Mouse (Mus musculus): Measurements from ENCODE around the gene Pdzd9. TPM values are rescaled to one million over a fixed set of nuclear protein-coding genes. Genes with fewer than 3 reads are reported as not detected.
"Not testable (repeated sequence)": the region's sequence is repeated elsewhere in the genome, so short reads cannot be mapped to it uniquely, and the experiment has no call there.

Gene Pdzd9
- not detected for total RNA-seq (2022)

DNA sequence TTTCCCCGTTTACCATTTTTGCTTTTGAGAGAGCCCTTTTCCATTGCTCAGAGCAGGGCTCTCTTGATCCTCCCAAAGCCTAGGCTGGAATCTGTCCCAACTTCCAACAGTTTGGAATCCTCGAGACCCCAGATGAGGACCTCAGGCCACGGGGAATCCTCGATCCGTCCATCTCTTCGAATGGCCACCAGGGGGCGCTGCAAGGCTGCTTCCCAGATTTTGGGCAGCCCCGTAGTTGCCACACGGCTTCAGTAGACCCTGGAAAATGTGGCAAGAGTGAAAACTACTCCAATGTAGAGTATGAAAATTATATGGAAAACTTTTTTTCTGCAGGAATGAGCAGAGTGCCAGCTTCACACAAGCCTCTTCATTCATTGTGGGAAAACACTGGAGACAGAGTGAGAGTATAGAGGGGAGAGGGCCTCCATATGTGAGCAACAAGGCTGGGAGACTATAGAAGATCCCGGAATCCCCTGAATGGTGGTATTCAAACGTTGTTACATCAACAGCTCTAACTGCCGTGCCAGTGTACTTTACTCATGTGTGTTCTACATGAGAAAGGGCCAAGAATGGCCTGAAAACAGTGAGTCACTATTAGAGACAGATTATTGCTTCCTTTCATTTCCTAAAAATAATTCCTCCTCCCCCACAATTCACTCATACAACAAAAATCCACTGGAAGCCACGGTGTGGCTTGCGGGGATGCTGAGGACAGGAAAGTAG is at the start of gene Pdzd9:
Pdzd9 (minus strand) TSS at position 191 of the 723 bp plus-strand sequence.
- DNase-seq (ENCODE audit: low spot score in 2 of 2), result peak; percentile 18 to 38

DNA sequence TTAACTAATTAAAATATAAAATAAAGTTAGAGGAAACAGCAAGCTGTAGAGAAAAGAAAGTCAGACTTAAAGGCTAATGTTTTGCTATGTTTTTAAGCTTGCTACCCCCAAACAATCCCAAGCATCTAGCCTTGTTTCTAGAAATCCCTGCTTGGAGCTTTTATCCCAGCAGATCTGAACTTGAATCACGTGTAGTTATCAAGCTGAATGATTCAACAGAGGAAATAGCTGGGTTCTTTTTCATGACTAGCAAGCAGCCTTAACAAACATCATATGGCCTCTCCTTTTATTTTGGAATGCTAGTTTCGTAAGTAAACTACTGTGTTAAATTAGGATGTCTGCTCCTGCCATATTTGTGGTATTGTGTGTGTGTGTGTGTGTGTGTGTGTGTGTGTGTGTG is 47.1 kb upstream of the Pdzd9 start:
- DNase-seq (ENCODE audit: low spot score in 2 of 2), result no peak

DNA sequence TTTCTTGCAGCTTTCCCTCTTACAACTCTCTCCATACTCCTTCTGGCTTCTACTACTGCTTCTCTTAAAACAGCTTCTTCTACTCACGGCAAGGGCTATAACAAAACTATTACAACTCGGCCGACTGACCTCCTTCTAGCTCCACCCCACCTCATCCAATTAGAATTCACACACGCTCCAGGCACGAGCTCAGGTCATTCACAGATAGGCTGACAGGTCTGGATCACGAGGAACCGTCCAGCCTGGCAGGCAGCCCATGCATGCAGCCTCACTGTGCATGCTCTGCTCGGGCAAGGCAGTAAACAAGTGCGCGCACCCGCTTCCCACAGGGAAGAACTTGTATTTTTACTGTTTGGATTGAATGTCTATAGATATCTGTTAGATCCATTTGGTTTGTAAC is 43.8 kb upstream of the Pdzd9 start:
- DNase-seq (ENCODE audit: low spot score in 2 of 2), result not testable (repeated sequence)

DNA sequence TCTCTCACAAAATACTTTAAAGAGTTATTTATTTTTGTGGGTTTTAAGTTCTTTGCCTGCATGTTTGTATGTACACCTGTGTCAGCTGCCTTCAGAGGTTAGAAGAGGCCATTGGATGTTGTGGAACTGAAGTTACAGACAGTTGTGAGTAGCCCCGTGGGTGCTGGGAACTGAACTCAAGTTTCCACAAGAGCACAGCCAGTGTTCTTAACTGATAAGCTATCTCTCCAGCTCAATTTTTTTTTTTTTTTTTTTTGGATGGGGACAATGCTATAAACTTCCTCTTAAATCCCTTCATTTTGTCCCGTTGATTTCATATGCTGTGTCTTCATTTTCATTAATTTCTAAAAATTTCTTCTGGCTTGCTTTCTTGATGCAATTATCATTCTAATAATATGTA is 43.1 kb upstream of the Pdzd9 start:
- no peak for DNase-seq (ENCODE audit: low spot score in 2 of 2)

DNA sequence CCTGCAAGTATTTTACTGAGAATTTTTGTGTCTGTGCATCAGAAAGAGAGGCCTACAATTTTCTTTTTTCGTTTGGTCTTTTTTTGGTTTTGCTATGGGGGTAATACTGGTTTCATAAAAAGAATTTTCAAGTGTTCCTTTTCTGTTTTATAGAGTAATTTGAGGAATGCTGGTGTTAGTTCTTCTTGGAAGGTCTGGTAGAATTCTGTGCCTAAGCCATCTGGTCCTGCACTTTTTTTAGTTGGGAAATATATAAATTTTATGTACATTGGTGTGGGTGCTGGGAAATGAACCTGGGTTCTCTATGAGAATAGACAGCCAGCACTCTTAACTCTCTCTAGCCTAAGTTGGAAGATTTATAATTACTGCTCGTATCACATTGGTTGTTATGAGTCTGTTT is 41.9 kb upstream of the Pdzd9 start:
- DNase-seq (ENCODE audit: low spot score in 2 of 2), result no peak

DNA sequence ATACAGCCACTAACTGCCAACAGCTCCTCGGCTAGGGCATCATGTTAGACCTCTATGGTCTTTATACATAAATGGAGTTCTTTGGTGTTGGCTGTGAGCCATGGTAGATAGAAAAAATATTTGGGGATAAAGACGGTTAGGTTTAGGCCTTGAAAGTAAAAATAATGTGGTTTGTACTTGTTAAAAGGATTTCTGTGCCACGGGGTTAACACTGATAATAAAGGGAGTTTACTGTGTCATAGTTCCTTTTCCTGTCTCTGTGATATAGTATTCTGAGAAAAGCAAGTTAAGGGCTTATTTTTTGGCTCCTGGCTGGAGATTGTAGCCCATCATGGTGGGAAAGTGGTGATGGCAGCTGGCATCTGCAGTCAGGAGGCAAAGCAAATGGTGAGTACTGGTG is 33.7 kb upstream of the Pdzd9 start:
- no peak for DNase-seq (ENCODE audit: low spot score in 2 of 2)

DNA sequence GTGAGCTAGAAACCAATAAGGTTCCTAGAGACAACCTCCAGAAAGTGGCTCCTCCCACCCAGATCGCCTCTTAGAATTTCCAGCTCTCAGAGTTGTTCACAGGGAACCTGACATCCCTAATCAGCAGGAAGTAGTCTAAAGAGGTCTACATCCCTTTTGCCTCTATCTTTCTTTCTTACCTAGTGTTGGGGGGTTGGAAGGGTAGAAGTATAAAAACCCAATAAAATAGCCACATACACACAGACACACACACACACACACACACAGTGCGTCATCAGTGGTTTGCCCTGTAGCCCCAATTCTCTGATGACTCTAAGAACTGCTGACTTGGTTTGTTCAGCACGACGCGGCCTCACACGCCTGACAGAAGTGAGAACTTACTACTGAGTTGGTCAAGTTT is 29.4 kb upstream of the Pdzd9 start:
- DNase-seq (ENCODE audit: low spot score in 2 of 2), result no peak

DNA sequence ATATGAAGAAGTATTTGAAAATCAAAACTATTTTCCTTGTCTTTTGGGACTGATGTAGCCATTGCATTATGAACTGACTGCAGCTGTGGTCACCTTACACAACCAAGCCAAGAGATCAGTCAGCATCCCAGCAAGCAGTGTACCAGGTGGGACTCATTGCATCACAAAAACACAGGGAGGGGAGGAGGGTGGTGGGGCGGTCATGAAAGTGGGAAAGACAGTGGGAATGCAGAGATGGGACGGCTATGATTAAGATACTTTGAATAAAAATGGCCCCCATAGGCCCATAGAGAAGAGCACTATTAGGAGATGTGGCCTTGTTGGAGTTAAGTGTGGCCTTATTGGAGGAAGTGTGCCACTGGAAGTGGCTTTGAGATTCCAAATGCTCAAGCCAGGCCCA is 26.2 kb upstream of the Pdzd9 start:
- no peak for DNase-seq (ENCODE audit: low spot score in 2 of 2)

DNA sequence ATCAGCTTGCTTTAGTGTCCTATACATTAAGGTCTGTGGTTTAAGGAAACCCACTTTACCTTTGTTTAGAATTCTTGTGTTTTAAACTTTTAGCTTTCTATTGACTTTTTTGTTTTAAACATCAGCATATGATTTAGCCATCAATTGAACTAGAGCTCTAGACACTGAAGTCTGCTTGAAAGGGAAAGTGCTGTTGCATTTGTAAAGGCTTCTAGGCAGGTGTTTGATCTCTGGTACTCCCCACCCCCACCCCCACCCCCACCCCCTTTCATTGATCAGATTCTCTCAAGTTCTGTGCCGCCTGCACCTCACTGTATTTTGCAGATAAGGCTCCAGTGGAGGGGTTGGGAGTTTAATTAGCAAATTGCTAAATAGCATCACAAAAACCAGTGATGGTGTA is 25.5 kb upstream of the Pdzd9 start:
- no peak for DNase-seq (ENCODE audit: low spot score in 2 of 2)

DNA sequence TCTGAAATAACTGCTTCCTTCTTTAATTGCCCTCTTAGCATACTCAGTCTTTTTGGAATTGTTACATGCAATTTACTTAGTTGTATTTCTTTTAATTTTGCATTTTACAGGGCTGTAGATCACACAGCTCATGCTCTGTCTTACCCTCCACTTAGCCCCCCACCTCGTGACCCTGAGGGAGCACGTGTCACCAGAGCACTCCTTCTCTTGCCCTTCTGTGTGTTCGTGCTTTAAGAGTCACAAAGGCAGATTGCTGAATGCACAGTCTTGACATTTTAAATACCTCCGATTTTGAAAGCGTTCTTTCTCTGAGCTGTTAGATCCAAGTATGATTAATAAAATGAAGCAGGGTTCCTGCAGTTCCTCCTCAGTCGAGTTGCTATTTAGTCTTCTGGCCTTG is 25.1 kb upstream of the Pdzd9 start:
- DNase-seq (ENCODE audit: low spot score in 2 of 2), result no peak

DNA sequence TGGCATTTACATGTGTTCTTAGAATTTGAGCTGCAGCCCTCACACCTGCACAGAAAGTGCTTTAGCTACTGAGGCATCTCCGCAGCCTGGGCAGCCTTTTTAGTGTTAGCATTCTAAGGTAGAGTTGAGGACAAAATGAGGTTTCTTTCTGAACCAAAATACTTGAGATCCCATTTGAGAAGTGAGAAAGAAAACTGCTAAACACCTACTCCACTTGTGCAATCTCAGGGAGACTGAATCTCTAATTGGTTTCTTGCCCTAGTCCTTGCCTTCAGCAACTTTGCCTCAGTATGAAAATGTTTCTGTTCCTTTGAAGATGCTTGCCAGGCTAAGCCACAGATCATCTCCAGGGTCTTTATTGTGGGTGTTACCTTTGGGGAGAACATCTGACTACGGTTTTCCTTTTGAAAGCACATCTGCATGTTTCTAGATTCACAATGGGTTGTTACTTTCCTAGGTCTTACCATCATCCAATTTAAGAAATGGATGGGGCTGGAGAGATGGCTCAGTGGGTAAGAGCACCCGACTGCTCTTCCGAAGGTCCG is 23.8 kb upstream of the Pdzd9 start:
- DNase-seq (ENCODE audit: low spot score in 2 of 2), result no peak

DNA sequence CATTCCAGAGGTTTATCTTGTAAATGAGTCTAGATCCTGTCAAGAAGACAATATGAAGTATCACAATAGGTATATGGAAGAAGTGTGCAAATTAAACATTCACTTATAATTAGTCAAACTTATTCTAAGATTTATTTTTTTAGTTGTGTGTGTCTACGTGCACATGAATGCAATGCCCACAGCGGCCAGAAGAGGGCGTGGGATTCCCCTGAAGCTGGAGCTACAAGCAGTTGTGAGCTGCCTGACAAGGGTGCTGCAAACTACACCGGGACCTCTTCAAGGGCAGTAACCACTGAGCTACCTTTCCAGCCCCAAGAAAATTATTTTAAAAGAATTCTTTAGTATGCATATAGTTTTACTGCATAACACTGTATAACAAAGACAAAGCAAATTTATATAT is 20.5 kb upstream of the Pdzd9 start:
- no peak for DNase-seq (ENCODE audit: low spot score in 2 of 2)

DNA sequence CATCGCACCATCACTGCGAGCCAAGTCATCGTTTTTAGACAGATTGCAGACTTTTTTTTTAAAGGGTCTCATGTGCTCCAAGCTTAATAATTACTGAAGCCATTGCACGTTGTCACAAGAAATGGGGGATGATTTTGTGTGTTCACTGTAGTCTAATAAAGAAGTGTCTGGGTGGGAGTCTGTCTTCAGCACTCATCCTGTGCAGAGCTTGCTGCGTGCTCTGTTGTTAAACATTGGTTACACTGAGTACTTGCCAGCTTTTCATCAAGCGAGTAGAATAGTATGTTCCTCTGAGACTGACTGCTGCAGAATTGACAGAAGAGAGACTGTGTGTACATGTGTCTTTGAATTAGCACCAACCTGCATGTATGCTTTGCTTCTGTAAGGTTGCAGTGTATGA is 15.1 kb upstream of the Pdzd9 start:
- DNase-seq (ENCODE audit: low spot score in 2 of 2), result no peak

DNA sequence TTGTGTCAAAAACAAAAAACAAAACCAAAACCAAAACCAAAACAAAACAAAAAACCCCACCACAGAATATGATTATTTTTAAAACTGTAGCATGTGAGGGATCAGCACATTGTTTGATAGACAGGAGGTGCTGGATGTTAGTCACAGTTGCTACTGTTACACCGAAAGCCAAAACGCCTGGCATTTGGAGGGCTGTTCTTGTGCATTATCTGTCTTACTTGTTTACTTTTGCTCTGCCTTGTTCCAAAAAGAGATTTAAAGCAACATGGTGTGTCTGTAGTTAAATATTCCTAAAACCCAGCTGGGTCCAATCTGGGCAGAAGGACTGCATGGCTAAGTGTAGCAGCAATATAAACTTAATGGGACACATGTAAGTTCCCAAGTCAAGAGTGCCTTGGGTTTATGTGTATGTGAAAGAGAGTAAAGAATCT is 14.6 kb upstream of the Pdzd9 start:
- no peak for DNase-seq (ENCODE audit: low spot score in 2 of 2)

DNA sequence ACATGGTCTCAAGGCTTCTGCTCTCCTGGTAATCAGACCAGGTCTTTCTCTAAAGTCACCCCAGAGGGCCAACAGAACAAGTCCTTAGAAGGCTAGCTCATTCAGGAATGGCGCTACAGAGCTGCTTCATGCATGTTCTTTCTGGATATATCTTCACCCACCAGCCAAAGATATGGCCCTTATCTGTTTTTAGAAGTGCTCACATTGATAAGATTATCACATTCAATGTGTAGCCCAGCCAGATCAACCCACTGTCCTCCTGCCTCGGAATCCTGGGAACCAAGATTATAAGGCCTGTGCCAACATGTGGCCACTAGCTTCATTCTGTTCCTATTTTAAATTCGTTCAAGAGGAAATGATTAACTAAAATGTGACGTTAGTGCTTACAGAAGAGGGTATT is 11.9 kb upstream of the Pdzd9 start:
- DNase-seq (ENCODE audit: low spot score in 2 of 2), result no peak

DNA sequence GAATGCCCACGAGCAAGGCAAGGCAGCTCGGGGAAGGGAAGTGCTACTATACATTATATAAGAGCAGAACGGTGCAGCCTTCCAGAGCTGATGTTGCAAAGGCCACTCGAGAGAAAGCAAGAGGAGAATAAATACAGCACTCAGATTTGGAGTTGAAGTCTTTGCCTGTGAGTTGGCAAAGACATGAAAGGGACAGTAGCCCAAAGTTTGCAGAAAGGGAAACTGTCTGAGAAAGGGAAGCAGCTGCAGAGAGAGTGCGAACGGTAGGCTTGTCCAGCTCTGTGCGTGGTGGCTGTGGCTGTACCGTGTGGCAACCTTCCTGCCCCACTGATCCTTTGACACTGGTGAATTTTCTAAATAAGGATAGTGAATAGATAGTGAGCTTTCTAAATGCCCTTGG is 8.9 kb upstream of the Pdzd9 start:
- DNase-seq (ENCODE audit: low spot score in 2 of 2), result no peak

DNA sequence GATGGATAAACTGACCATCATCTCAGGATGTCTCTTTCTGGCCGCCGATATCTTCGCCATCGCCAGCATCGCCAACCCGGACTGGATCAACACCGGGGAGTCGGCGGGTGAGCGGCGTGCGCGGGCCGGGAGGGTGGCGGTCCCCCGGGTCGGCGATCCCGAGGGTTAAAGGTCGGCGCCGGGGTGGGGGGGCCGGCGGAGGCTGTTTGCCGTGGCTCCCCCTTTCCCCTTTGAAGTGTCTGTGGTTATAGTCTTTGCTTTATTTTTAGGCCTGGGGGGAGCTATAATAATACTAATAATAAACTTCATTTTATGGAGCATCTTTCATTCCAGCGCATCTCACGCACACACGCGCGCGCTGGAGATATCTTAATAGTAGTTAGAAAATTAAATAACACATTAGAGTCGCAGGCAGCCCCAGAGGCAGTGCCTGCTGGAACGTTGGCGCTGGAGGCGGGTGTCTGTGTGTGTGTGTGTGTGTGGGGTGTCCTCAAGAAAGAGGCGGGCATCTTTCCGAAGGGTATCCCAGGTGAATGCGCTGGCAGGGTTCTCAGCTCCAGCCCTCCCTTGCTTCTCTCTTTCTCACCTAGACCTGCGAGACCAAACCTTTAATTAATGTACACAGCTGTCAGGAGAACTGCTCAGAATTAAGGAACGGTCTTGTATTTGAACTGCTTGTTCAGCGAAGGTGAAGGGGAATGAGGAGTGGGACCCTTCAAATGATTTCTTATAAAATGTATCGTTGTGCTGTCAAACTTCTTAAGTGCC is 7.8 kb upstream of the Pdzd9 start:
- DNase-seq (ENCODE audit: low spot score in 2 of 2), result peak in 1 of 2 experiments; percentile 20

DNA sequence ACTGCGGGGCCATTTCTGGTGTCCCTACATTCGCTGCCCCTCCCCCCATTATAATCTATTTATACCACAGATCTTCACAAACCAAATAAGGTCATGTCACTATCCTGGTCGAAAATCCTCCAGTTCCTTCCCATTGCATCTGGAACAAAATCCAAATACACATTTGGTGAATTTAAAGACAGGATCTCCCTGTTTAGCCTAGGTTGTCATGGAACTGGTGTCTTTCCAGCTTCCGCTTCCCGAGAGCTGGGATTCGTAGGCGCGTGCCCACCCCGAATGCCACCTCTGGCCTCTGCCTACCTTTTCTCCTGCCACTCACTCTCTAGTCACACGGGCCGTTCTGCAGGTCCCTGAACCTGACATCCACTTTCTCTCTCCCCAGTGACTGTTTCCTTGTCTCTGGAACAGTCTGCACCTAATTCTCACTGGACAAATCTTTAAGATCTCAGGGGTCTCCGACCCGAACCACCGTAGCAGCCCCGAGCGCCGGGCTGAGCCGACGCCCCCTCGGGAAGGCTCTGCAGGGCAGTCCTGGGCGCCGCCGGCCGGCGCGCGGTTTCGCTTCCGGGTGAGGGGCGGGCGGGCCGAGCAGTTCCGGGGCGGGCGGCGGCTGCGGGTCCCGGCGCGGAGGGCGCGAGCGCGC is 7.0 kb upstream of the Pdzd9 start, which contains the start of gene Mosmo:
Mosmo (plus strand) TSS at position 618 of the 643 bp plus-strand sequence.
- DNase-seq (ENCODE audit: low spot score in 2 of 2), result peak; percentile 27 to 38

DNA sequence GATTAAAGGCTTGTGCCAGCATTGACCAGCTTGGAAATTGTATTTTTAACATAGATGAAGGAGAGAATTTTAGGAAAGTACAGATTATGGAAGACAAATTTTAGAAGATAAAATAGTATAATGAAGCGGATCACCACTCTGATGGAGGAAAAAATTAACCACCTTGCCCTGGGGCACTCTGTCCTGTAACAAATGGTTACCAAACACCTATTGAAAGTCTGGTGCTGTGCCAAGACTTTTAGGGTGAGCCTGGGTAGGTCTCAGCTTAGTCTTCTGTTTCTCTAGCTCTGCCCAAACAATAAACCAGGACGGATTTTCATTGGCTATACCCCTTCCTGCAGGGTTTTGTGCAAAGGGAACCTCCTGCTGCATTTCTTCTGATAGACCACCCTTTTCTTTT is 1.1 kb upstream of the Pdzd9 start:
- DNase-seq (ENCODE audit: low spot score in 2 of 2), result no peak

DNA sequence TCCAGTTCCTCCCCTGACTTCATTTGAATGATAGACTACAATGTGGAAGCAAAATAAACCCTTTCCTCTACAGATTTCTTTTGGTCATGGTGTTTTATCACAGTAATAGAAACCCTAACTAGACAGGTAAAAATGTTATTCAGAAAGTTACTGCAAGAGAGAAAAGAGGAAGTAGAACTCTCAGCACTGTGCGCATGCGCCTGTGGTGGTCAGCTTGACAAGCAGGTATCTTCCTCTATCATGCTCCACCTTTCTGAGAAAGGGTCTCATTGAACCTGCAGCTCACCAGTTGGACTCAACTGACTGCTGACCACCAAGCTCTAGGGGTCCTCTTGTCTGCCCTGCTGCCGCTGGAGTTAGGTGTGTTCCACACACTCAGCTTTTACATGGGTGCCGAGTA is 8.1 kb downstream of the Pdzd9 start:
- no peak for DNase-seq (ENCODE audit: low spot score in 2 of 2)

DNA sequence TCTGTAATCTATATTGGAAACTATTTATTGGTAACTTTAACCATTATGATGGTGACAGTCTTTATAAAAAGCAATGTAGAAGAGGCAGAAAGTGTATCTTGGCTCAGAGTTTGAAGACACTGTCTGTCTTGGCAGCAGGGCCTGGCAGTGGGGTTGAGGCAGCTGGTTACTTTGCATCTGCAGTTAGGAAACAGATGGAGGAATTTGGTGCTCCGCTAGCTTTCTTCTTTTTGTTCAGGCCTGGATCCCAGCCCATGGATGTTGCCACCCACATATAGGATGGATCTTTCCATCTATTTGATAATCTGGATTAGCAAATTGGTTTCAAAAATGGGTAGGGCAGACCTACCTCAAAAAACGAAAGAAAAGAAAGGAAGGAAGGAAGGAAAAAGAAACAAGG is 22.3 kb downstream of the Pdzd9 start:
- DNase-seq (ENCODE audit: low spot score in 2 of 2), result no peak

DNA sequence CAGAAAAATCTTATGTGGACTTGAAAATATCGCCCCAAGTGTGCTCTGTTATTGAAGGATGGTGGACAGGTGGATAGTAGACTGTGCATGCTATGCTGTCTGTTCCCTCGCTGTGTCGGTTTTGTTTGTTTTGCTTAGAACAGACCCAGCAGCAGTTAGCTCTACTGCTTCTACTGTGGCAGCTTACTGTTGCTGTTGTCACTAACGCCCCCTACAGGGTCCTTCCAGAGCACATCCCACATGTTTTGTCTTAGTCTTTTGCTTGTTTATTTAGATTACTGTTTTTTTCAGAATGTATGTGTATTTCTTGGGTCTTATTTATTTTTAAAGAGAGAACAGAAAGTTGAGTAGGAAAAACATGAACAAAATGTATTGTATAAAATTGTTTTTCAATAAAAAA is 26.9 kb downstream of the Pdzd9 start:
- no peak for DNase-seq (ENCODE audit: low spot score in 2 of 2)

Measured in gastrocnemius, adult 8-10 months (tissue).